Mouse (Mus musculus) liver, embryonic 16.5 days (tissue): ENCODE measurements around the gene Pck2. TPM values are rescaled to one million over a fixed set of nuclear protein-coding genes. Genes with fewer than 3 reads are reported as not detected.

Experiments
- ATAC-seq: fragments of 200-750 bp; cut with Nextera tagmentation; 2 replicates; pipeline ENCODE4 v1.8.0; 2017; ENCODE audit warnings: low read depth, mild to moderate bottlenecking, moderate number of reproducible peaks, moderate library complexity
- H3K27ac ChIP-seq: fragments of 300-500 bp; sonication (generic); 2 replicates; pipeline ENCODE4 v1.5.1; 2014; ENCODE audit warnings: mild to moderate bottlenecking, low read length
- H3K27me3 ChIP-seq: fragments of 300-500 bp; sonication (generic); 2 replicates; pipeline ENCODE4 v1.6.1; 2014; ENCODE audit warnings: low read depth, low read length, mixed read lengths; ENCODE audit not compliant: control insufficient read depth, insufficient read depth
- H3K36me3 ChIP-seq: fragments of 300-500 bp; sonication (generic); 2 replicates; pipeline ENCODE4 v1.6.1; 2014; ENCODE audit warnings: mild to moderate bottlenecking; ENCODE audit not compliant: control insufficient read depth, insufficient read depth
- H3K4me1 ChIP-seq: fragments of 300-500 bp; sonication (generic); 2 replicates; pipeline ENCODE4 v1.6.1; 2014; ENCODE audit warnings: low read depth, low read length, mixed read lengths; ENCODE audit not compliant: control insufficient read depth
- H3K4me2 ChIP-seq: fragments of 300-500 bp; sonication (generic); 2 replicates; pipeline ENCODE4 v1.6.1; 2014; ENCODE audit warnings: low read depth, low read length, mixed read lengths
- H3K4me3 ChIP-seq: fragments of 300-500 bp; sonication (generic); 2 replicates; pipeline ENCODE4 v1.5.1; 2014; ENCODE audit warnings: low read depth, mild to moderate bottlenecking, low read length
- H3K9ac ChIP-seq: fragments of 300-500 bp; sonication (generic); 2 replicates; pipeline ENCODE4 v1.6.1; 2014; ENCODE audit warnings: low read depth, low read length
- H3K9me3 ChIP-seq: fragments of 300-500 bp; sonication (generic); replicated peaks from 2 replicates; pipeline ENCODE4 v1.6.1; 2016; ENCODE audit warnings: low read length; ENCODE audit not compliant: control insufficient read depth
- WGBS: fragments of 180-500 bp; shearing (Covaris S2); extraction: QIAGEN DNeasy Blood & Tissue Kit; methylation state at CpG from one replicate; pipeline ENCODE4 v1.1.7; 2014; ENCODE audit not compliant: insufficient replicate concordance; 5-methylcytosine and 5-hydroxymethylcytosine counted together
- polyA plus RNA-seq: library from polyadenylated mRNA; unstranded; fragments of >200 nt; fragmentation: Nextera tagmentation; extraction: Ambion mirVana; gene quantifications from 2 replicates; pipeline ENCODE4 v1.2.1, GENCODE M21; 2015

Gene Pck2
- polyA plus RNA-seq, 1 experiment from 2014 or later, result 41.2 TPM

DNA sequence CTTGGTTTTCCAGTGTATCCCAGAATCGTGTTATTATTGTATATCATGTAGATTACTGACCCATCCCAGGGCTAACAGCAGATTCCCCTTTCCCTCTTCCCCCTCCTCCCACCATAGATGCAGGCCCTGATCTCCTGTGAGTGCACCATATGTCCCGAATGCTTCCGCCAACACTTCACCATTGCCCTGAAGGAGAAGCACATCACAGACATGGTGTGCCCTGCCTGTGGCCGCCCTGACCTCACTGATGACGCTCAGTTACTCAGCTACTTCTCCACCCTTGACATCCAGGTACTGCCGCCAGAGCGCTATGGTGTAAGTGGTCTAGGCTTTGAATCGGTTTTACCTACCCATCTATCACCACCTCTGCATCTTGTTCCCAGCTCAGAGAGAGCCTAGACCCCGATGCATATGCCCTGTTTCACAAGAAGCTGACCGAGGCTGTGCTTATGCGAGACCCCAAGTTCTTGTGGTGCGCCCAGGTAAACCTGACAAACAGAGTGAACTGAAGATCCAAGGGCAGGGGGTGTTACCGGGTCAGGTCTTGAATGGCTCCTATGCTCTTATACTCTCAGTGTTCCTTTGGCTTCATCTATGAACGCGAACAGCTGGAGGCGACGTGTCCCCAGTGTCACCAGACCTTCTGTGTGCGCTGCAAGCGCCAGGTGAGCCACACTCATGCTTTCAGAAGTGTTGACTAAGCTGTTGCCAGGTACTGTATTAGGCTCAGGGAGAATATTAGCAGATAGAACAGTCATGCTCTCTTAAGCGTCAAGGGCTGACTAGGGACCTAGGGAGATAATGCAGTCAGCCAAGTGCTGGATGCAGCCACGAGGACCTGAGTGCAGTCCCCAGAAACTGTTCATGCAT lies 58.7 kb downstream of the Pck2 start:
- H3K4me2 ChIP-seq, result no peak overlapping the region
- WGBS, result 90% methylated on average over 21 of the region's 21 CpGs
- ATAC-seq, result no peak
- H3K27me3 ChIP-seq, result no peaks in the 10 kb centered on the region
- H3K27ac ChIP-seq, result no peak overlapping the region
- H3K9me3 ChIP-seq, result no peaks in the 10 kb centered on the region
- peaks cover 12% of the 10 kb centered on the region for H3K4me1 ChIP-seq
- no peak overlapping the region for H3K4me3 ChIP-seq
- H3K9ac ChIP-seq, result no peak overlapping the region
- H3K36me3 ChIP-seq, result peaks cover 61% of the 10 kb centered on the region

Other genes starting within 250 kb of the Pck2 start
- 88.8 and 91.2 TPM in 2 replicates for gene Dhrs4, start 61.5 kb upstream of the Pck2 start, polyA plus RNA-seq
- 0.28 and 0.46 TPM in 2 replicates for gene Carmil3, start 49.6 kb upstream of the Pck2 start, polyA plus RNA-seq
- not detected in 2 replicates for gene Cpne6, start 29.8 kb upstream of the Pck2 start, polyA plus RNA-seq
- not detected in 2 replicates for gene Nrl, start 15.3 kb upstream of the Pck2 start, polyA plus RNA-seq
- gene Dcaf11, start 19.7 kb downstream of the Pck2 start, polyA plus RNA-seq, result 62.0 and 64.7 TPM in 2 replicates
- 2.0 and 3.2 TPM in 2 replicates for gene A730061H03Rik, start 20.1 kb downstream of the Pck2 start, polyA plus RNA-seq
- gene Fitm1, start 35.4 kb downstream of the Pck2 start, polyA plus RNA-seq, result 0.74 and 2.0 TPM in 2 replicates
- 114 TPM in 2 replicates for gene Psme1, start 37.9 kb downstream of the Pck2 start, polyA plus RNA-seq
- gene Emc9, start 45.0 kb downstream of the Pck2 start, polyA plus RNA-seq, result 22.5 and 25.8 TPM in 2 replicates
- 177 and 181 TPM in 2 replicates for gene Psme2, start 50.8 kb downstream of the Pck2 start, polyA plus RNA-seq
- 9.5 and 9.7 TPM in 2 replicates for gene Rnf31, start 51.4 kb downstream of the Pck2 start, polyA plus RNA-seq
- gene Irf9, start 63.3 kb downstream of the Pck2 start, polyA plus RNA-seq, result 15.9 and 17.2 TPM in 2 replicates
- 2.9 and 3.1 TPM in 2 replicates for gene Rec8, start 77.8 kb downstream of the Pck2 start, polyA plus RNA-seq
- 23.4 and 24.6 TPM in 2 replicates for gene Ipo4, start 95.7 kb downstream of the Pck2 start, polyA plus RNA-seq
- 0.71 and 1.0 TPM in 2 replicates for gene Gm49378, start 97.6 kb downstream of the Pck2 start, polyA plus RNA-seq
- gene Tm9sf1, start 103.5 kb downstream of the Pck2 start, polyA plus RNA-seq, result 46.8 and 49.6 TPM in 2 replicates
- gene Tssk4, start 109.9 kb downstream of the Pck2 start, polyA plus RNA-seq, result 0.15 and 0.16 TPM in 2 replicates
- 14.1 and 16.8 TPM in 2 replicates for gene Mdp1, start 120.2 kb downstream of the Pck2 start, polyA plus RNA-seq
- gene Gmpr2, start 131.7 kb downstream of the Pck2 start, polyA plus RNA-seq, result 20.9 and 22.8 TPM in 2 replicates
- 212 and 230 TPM in 2 replicates for gene Nedd8, start 131.9 kb downstream of the Pck2 start, polyA plus RNA-seq
- 17.8 and 20.1 TPM in 2 replicates for gene Tinf2, start 141.6 kb downstream of the Pck2 start, polyA plus RNA-seq
- gene Tgm1, start 173.7 kb downstream of the Pck2 start, polyA plus RNA-seq, result 2.8 and 3.1 TPM in 2 replicates
- 11.3 and 12.4 TPM in 2 replicates for gene Rabggta, start 182.0 kb downstream of the Pck2 start, polyA plus RNA-seq
- gene Dhrs1, start 205.4 kb downstream of the Pck2 start, polyA plus RNA-seq, result 40.9 and 43.5 TPM in 2 replicates
- gene Nop9, start 205.4 kb downstream of the Pck2 start, polyA plus RNA-seq, result 18.6 and 18.7 TPM in 2 replicates
- 74.1 and 86.9 TPM in 2 replicates for gene Cideb, start 218.2 kb downstream of the Pck2 start, polyA plus RNA-seq
- gene Ltb4r2, start 221.2 kb downstream of the Pck2 start, polyA plus RNA-seq, result 0.38 and 0.40 TPM in 2 replicates
- 14.2 and 16.4 TPM in 2 replicates for gene Ltb4r1, start 225.7 kb downstream of the Pck2 start, polyA plus RNA-seq
- 1.9 and 2.4 TPM in 2 replicates for gene Adcy4, start 243.8 kb downstream of the Pck2 start, polyA plus RNA-seq
- 15.4 and 16.4 TPM in 2 replicates for gene Ripk3, start 248.6 kb downstream of the Pck2 start, polyA plus RNA-seq